Mouse (Mus musculus) right cerebral cortex, postnatal 36 days (tissue): ENCODE results near the gene Spns2.

Source experiments
- DNase-seq, 2 experiments: peaks; one replicate each; pipeline ENCODE4 v3.0.0; 2022; ENCODE audit warnings: low spot score in 2 of 2, mixed read lengths in 1 of 2

Spns2 gene

DNA sequence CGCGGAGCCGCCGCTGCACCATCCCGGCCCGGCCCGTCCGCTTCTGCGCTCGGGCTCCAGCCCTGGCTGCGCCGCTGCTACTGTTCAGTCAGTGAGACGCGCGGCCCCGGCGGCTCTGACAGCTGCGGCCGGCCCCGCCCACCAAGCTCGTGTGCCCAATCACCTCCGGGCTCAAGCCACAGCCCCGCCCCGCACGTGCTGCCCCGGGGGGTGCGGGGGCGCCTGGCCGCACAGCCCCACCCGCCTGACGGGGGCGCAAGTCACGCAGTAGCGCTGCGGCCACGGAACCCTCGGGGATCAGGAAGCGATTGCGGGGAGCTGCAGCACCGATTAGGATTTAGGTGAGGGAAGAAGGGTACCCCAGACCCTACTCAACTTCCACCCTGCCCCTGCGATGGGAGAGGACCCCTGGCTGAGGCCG lies at the start of gene Spns2:
Spns2 (minus strand) TSS at position 24 of the 421 bp plus-strand sequence.
- peak; percentile 91 to 93 for DNase-seq

DNA sequence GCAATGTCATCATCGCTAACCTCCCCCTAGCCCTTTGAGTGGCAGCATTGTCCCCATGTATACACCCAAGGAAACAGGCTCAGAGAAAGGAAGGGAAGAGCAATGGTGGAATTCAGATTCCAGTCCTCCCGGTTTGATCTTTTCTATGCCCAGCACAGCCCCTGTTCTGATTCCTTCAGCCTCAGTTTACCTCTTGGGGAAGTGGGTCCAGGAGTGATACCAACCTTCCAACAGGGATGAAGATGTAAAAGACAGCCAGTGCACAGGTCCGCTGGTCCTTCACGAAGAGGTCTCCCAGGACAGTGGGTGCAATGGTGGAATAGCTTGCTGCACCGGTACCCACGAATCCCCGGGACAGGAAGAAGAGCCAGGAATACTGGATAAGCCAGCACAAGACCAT lies 49.1 kb upstream of the Spns2 start:
- no peak for DNase-seq

DNA sequence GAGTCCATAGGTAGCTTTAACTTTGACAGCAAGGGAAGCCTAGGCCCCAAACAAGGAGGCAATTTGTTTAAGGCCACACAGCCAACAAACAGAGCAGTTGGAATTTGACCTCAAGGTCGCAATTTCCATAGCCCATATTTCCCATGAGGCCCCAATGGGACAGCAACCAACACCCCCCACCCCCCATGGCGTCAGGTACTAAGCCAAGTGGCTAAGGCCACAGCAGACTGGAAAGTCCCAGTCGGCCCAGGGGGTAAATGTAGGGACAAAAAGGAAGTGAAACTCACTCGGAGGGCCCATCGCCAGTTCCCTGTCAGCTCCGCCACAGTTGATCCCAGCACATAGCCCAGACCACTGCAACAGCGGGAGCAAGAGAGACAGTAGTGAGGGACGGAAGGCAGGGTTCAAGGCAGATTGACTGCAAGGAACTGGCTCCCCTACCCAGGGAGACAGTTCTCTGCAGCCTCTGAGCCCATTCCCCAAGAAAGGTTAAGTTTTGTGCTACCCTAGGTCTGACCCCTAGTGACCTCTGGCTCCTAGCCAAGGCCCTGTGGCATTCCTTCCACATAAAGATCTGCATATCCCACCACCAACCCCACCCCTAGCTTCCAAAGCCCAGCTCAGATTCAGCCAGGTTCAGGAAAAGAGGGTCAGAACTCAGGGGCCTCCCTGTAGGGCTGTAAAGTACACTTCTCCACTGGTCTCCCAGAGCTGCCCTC lies 48.5 kb upstream of the Spns2 start:
- no peak for DNase-seq

DNA sequence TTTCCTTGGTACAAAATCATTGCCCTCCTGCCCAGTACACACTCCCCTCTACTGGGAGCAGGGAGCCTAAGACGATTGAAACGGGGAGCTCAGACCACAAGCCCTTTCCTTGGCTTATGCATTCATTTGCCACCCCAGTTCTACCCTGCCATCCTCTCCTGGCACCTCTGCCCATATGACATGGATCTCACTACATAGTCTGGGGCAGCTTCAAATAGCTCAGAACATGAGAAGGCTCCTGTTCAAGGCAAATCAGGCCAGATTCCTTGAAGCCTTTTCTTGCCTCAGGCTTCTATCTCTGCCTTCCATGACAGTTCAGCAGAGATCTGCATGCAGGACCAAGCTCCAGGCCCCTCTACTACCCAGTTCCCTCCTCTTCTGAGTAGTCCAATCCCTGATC lies 47.8 kb upstream of the Spns2 start:
- DNase-seq = no peak

DNA sequence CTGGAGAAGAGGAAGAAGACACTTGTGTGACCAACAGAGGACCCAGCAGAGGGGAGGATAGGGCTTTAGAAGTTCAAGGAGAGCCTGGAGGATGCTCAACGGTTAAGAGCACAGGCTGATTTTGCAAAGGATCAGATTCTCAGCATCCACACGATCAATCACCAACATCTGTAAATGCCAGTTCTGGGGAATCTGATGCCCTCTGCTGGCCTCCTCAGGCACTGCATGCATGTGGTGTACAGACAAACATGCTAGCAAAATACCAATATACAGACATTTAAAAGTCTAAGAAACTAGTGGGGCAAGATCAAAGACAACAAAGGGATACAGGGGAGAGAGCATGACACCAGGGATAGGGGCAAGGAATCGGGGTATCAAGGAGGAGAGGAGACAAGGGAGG lies 45.8 kb upstream of the Spns2 start:
- no peak for DNase-seq

DNA sequence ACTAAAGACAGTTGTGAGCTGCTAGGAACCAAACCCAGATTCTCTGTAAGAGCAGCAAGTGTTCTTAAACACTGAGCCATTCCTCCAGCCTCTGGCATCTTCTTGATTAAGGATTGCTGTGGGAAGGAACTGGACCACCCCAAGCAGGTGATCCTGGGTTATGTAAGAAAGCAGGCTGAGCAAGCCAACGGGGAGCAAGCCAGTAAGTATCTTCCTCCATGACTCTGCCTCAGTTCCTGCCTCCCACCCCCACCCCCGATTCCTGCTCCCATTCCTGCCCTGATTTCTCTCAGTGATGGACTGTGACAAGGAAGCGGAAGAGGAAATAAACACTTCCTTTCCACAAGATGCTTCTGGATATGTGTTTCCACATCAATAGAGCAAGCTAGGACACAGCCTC lies 43.2 kb upstream of the Spns2 start:
- no peak for DNase-seq

DNA sequence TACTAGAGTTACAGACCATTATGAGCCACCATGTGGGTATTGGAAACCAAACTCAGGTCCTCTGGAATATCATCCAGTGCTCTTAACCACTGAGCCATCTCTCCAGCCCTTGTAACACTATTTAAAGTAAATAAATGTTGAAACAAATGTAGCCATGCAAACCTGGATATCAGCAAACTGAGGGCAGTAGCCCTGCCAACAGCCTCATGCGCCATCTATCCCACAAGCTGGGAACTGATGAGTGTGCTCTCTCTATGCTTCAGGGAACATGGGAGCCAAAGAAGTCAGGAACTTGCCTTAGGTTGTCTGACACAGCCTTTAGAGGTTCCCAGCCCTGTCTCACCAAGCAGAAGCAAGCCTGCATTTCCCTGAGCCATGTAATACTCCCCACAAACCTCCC lies 41.9 kb upstream of the Spns2 start:
- no peak for DNase-seq

DNA sequence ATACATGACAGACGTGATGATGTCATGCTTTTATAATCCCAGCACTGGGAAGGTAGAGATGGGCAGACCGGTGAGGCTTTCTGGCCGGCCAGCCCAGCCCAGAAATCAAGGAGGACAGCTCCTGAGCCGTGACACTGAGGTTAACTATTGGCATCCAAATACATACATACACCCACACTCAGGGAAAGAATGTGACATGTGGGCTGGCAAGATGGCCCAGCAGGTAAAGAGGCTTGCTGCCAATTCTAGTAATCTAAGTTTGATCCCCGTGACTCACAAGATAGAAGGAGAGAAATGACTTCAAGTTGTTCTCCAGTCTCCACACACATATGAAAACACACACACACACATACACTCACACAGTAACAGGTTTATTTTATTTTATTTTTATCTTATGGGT lies 41.4 kb upstream of the Spns2 start:
- DNase-seq = no peak

DNA sequence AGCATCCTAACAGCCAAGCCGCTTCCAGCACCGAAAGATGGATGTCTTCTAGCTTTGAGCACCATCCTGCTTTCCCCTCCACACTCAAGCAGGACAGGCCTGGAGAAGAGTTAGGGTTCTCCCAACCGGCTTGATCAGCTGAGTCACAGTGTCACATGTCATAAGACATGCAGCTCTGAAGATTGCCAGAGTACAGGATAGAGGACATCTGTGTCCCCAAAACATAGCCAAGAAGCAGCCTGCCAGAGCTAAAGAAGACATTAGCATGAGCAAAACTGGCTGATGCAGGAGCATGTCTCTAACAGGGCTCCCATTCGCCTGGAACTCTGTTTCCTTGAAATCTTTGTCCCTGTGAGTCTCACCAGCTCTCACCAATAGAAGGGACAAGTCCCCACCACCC lies 36.5 kb upstream of the Spns2 start:
- DNase-seq = peak in 1 of 2 experiments; percentile 10

DNA sequence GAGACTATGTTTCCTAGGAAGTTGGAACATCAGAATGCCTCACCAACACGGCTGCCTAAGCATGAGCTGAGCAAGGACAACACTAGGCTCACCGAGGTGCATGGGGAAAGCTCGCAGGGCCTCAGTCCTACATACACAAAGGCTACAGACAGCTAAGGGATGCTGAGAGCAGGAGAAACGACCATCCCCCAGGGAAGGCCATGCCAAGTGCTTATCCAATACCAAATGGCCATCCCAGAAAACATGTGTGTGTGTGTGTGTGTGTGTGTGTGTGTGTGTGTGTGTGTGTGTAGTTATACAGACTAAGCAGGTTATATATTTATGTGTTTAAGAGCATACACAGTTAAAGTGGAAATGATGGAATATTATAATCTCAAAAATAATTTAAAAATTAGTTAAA lies 34.0 kb upstream of the Spns2 start:
- DNase-seq = no peak

DNA sequence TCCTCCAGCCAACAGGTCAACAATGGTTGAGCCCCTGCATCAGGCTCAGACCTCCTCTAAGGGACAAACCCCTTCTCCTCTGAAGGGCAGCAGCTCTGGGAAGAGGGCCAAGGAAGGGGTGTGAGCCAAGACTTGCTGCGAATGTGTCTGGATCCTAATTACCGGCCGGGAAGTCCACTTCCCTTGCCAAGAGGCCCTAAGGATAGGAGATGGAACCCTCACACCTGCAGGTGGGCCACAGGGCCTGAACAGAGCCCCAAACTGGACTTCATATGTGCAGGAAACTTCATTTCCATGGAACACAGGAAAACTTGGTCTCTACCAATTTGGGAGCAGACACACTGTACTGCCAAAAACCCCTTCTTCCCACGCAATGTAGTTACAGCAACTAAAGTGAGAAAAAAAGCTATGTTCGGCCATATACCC lies 32.9 kb upstream of the Spns2 start:
- DNase-seq = peak; percentile 31 to 52

DNA sequence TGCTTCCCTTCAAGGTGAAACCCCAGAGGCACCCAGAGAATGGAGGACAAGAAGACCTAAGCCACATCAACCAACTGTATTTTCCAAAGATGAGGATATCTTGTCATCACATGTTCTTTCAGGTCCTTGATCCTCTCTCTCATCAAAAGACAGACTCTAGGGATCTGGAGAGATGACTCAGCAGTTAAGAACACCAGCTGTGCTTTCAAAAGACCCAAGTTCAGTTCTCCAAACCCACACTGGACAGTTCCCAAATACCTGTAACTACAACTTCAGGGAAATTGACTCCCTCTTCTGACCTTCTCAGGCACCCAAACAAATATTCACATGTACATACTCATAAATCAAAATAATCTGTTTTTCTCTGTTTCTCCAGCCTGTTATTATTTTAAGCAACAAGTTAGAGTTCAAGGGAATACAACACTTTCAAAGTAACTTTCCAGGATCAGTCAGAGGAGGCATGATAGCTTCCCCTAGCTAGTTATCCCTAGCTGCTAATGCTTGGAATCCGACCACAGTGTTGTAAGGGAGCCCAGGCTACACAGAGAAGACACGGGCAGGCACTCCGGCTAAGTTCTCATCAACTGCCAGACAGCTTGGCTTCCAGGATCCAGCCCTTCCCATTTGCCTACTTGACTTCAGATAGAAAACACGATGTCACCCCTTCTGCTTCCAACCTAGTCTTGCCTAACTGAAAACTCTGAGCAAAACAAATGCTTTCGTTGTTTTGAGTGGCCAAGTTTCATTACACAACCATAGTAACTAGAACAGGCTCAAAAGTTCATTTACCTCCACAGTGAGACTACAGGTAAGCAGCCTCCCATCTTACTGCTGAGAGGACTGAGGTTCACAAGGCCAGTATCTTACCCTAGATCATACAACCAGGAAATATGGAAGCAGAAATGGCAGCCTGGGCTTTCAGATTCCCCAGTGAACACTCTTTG lies 32.2 kb upstream of the Spns2 start:
- DNase-seq = no peak

DNA sequence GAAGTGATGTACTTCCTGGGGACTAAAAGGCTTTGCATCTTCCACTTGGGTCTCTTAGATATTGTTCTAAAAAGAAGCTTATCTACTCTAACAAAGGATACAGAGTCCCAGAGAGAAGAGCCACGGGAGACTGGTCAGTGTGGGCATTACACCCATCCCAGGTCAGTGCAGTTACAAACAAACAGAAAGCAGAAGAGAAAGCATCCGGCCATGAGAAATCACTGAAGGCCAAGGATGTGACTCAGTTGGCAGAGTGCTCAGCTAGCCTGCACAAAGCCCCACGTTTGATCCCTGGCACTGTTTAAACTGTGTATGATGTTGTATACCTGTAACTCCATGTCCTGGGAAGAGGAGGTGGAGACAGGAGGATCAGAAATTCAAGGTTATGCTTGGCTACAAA lies 30.2 kb upstream of the Spns2 start:
- DNase-seq = no peak

DNA sequence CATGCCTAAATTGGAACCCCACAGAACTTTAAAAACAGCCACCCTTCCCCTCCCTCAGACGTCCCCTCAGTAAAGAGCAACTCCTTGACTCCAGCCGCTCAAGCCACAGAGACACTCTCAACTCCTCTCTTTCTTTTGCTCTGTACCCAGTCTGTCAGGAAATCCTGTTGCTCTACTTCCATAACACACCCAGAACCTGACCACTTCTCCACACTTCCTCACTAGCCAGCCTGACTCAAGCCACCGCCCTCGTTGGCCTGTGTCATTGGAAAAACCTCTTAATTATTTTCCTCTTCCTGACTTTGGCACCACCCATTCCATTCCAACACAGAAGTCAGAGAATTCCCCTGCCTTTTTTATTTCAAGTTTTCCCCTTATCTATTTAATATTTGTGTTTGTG lies 29.5 kb upstream of the Spns2 start:
- no peak for DNase-seq

DNA sequence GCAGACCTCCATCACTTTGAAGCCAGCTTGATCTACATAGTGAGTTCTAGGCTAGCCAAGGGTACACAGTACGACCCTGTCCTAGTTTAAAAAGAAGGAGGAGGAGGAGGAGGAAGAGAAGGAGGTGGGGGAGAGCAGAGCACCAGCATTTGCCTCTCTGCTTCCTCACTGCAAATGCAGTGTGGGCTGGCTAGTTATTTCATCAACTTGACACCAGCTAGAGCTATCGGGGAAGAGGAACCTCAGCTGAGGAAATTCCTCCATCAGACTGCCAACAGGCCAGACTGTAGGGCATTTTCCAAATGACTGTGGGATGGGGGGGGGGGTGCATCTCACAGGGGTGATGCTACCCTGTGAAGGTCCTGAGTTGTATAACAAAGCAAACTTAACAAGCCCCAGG lies 28.7 kb upstream of the Spns2 start:
- DNase-seq = no peak

DNA sequence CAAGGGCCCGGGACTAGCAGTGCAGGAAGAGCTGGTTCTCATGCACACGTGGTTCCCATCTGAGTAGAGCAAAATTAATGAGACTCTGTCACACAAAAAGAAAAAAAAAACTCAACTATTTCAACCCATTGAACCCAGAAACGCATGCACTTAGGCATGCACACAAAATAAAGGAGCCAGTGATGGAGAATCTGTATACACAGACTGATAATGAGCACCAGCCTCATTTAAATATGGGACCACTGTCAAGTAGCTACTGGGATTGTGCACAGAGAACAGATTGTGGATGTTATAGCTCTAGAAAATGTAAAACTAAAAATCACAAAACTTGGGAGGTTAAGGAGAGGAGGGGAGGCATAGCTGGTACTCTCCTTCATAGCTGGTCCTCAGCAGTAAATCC lies 25.3 kb upstream of the Spns2 start:
- no peak for DNase-seq

DNA sequence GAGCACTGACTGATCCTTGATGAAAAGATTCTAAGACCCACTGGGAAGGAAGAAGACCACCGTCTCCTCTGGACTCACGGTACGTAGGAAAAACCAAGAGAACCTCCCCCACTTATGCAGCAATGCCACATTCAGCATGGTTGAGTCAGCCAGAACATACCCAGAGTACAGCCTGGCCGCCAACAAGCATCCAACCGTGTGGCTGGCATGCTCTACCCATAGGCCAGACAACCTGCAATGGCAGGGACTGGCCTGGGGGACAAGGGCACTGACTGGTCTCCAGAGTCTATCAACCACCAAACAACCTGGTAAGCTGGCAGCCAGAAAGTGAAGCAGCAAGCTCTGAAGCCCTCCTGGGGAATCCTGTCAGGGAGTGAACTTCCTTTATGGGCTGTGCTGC lies 18.9 kb upstream of the Spns2 start:
- no peak for DNase-seq

DNA sequence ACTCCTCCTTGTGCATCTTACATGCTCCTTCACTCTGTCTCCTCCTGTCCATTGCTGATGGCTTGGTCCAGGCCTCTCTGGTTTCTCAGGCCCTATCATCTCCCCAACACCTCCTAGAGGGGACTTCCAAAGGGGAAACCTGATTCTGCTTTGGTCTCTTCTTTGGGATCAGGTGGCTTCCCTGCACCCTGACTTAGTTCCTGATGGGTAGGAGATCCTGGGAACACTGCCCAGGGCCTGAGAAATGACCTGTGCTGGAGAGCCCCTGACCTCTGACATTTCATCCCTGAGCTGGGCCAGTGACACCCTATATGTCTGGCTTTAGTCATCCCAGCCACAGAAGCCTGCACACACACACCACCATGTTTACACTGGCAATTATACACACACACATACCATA lies 17.9 kb upstream of the Spns2 start:
- no peak for DNase-seq

DNA sequence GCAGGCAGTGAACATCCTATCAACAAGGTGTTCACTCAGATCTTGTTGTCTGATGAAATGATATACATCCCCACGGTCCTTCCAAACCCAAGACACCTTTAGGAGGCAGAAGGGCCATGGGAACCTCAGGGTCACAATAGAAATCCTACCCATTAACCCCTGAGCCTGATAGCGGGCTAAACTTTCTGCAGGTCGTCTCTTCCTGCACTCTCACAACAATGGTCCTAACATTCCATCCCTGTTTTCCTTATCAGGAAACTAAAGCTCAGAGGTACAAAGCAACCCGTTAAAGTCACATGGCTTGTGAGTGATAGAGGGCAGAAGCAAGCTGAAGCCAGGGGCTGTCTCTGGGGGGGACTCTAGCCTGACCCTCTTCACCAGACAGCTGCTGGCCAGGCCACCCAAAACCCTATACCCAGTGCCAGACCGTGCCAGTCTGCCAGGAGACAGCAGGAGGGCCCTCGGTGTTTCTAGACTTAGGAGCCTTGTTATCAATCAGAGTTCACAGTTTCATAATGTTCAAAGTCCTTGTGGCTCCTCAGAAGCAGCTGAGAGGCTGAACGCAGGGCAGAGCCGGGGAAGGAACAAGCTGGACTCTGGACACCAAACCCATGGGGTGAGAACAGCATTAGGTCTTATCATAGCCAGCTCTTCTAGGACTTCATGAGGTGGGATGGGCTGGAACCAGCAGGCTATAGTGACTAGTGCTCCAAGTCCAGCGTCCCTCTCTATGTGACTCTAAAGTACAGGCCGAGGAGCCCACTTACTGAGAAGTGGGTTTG lies 14.5 kb upstream of the Spns2 start:
- no peak for DNase-seq

DNA sequence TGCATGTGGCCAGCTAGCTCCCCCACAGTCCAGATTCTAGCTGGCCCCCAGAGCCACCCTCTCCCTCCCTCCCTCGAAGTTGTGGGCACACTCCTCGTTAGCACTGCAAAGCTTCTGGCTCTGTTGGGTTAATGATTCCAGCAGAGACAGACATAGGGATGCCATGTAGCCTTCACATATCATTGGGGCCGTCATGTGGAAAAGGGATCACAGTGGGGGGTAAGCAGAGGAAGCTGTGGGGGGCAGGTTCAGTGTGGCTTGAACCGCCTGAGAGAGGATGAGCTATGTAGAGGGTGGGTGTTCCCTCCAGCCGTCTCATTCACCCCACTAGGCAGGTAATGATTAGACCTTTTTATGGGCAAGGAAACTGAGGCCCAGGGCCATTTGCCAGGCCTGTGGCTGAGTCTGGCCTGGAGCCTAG lies 13.8 kb upstream of the Spns2 start:
- no peak for DNase-seq

DNA sequence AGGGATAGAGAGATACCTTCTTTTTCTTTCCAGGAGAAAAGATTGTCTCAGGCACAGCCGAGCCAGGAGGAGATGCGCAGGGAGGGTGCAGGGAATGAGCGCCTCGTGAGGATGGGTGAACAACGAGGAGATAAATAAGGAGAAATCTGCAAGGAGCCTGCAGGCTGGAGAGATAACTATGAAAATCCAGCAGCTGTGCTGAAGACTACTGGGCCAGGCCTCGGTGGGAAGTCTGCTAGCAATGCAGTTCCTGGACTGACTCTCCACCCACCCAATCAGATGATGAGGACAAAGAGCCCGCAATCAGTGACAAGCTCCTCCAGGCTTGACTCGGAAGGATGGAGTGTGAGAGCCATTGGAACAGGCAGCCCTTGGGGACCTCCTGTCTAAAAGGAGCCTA lies 12.5 kb upstream of the Spns2 start:
- peak; percentile 33 to 50 for DNase-seq

DNA sequence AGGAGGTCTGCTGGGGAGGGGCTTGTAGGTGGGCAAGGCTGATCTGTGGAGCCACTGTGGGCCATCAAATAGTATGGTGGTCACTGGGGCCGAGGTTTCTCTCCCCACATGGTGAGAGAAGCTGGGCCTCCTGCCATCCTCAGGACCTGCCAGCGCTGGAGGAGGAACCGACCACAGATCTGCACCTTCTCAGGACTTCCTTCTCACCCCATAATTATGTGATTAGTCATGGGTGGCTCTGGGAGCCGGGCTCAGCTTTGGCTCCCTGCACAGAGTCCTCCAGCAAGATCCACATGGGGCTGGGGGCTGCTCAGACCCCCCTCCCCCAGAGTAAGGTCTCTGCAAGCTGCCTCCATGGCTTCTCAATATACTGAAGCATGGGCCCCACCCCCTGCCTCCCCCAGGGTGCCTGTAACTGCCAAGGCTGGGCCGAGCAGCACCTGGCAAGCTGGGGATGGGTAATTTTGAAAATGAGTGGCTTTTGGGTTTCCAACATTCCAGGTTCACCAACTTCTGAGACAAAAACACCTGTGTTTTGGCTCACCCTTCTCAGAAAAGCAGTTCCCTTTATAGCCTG lies 11.8 kb upstream of the Spns2 start:
- no peak for DNase-seq
